Mouse (Mus musculus) midbrain, embryonic 11.5 days (tissue): ENCODE data around the gene Rexo5. TPM values are rescaled to one million over a fixed set of nuclear protein-coding genes. Genes with fewer than 3 reads are reported as not detected.

Source experiments
- ATAC-seq: fragments of 200-750 bp; cut with Nextera tagmentation; 2 replicates; pipeline ENCODE4 v1.8.0; 2017; ENCODE audit warnings: moderate TSS enrichment, moderate library complexity; ENCODE audit not compliant: low FRiP score
- DNase-seq: peaks from one replicate; pipeline ENCODE4 v3.0.0; 2015; ENCODE audit warnings: low spot score; ENCODE audit errors: missing footprints
- H3K27ac ChIP-seq: fragments of 300-500 bp; sonication (generic); 2 replicates; pipeline ENCODE4 v1.5.1; 2014; ENCODE audit warnings: low read depth, low read length
- H3K27me3 ChIP-seq: fragments of 300-500 bp; sonication (generic); 2 replicates; pipeline ENCODE4 v1.6.1; 2014; ENCODE audit warnings: mild to moderate bottlenecking, low read length, moderate library complexity, mixed read lengths; ENCODE audit not compliant: control insufficient read depth, insufficient read depth
- H3K36me3 ChIP-seq: fragments of 300-500 bp; sonication (generic); 2 replicates; pipeline ENCODE4 v1.6.1; 2014; ENCODE audit warnings: mild to moderate bottlenecking, low read length, moderate library complexity, mixed read lengths; ENCODE audit not compliant: control insufficient read depth, insufficient read depth
- H3K4me1 ChIP-seq: fragments of 300-500 bp; sonication (generic); 2 replicates; pipeline ENCODE4 v1.6.1; 2014; ENCODE audit warnings: low read length; ENCODE audit not compliant: control insufficient read depth, insufficient read depth
- H3K4me2 ChIP-seq: fragments of 300-500 bp; sonication (generic); 2 replicates; pipeline ENCODE4 v1.6.1; 2014; ENCODE audit warnings: mild to moderate bottlenecking, moderate library complexity
- H3K4me3 ChIP-seq: fragments of 300-500 bp; sonication (generic); 2 replicates; pipeline ENCODE4 v1.5.1; 2014; ENCODE audit warnings: low read depth, low read length
- H3K9ac ChIP-seq: fragments of 300-500 bp; sonication (generic); 2 replicates; pipeline ENCODE4 v1.6.1; 2014; ENCODE audit warnings: low read length
- H3K9me3 ChIP-seq: fragments of 300-500 bp; sonication (generic); 2 replicates; pipeline ENCODE4 v1.6.1; 2016; ENCODE audit warnings: low read length; ENCODE audit not compliant: control insufficient read depth
- WGBS: fragments of 180-500 bp; shearing (Covaris S2); extraction: QIAGEN DNeasy Blood & Tissue Kit; methylation state at CpG from one replicate; pipeline ENCODE4 v1.1.7; 2014; 5-methylcytosine and 5-hydroxymethylcytosine counted together
- polyA plus RNA-seq: library from polyadenylated mRNA; unstranded; fragments of >200 nt; fragmentation: Nextera tagmentation; extraction: Ambion mirVana; gene quantifications from 2 replicates; pipeline ENCODE4 v1.2.1, GENCODE M21; 2014

The Rexo5 gene
- polyA plus RNA-seq, 1 experiment from 2014 or later = 25.2 TPM

DNA sequence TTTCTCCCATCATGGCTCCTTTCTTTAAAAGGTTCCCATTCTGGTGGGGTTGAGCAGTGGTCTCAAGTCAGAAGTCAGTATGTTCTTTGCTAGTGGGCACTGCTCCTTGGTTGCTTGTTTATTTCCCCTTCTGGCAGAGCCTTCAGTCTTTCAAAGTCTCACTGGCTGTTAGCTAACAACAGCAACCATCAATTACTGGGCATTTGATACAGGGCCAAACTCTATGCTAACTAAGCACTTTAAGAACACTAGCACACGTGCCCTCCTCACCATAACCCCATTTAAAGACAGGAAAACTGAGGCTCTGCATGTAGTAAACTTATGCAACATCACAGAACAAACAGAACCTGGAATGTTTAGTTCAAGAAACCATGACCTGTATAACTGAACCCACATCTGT, 68.4 kb downstream of the Rexo5 start:
- H3K4me2 ChIP-seq = no peak overlapping the region
- peak overlapping the region; percentile 67; the same call in 1 of the 2 replicates for H3K27ac ChIP-seq
- WGBS = 53% methylated on average over 1 of the region's 1 CpGs
- DNase-seq (no peak), ATAC-seq (no peak)
- H3K27me3 ChIP-seq = no peaks in the 10 kb centered on the region
- peaks cover 2% of the 10 kb centered on the region; the same call in 1 of the 2 replicates for H3K36me3 ChIP-seq
- H3K4me3 ChIP-seq = no peak overlapping the region
- no peak overlapping the region for H3K9ac ChIP-seq
- H3K4me1 ChIP-seq = peaks cover 22% of the 10 kb centered on the region
- no peaks in the 10 kb centered on the region for H3K9me3 ChIP-seq

DNA sequence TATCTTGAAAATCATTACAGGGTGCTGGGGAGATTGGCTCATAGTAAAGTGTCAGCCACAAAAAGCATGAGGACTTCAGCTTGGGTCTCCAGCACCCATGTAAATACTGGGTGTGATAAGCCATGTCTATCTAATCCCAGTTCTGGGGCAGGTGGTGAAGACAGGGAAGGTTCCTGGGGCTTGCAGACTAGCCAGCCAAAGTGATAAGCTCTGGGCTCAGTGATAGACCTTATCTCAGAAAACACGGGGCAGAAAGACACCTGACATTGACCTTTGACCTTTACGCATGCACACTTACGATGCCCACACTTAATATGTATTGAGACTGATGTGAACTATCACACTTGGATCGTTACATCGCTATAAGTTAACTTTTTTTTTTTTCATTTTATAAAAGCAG, 70.7 kb downstream of the Rexo5 start:
- Histone ChIP-seq H3K9me3 (no peaks in the 10 kb centered on the region), H3K27me3 (no peaks in the 10 kb centered on the region), H3K4me1 (peaks cover 22% of the 10 kb centered on the region), H3K36me3 (peaks cover under 1% of the 10 kb centered on the region; the same call in 1 of the 2 replicates), H3K4me3 (no peak overlapping the region), H3K9ac (no peak overlapping the region), H3K27ac (no peak overlapping the region), H3K4me2 (no peak overlapping the region)
- WGBS = 91% methylated on average over 5 of the region's 5 CpGs
- ATAC-seq = no peak
- no peak for DNase-seq

DNA sequence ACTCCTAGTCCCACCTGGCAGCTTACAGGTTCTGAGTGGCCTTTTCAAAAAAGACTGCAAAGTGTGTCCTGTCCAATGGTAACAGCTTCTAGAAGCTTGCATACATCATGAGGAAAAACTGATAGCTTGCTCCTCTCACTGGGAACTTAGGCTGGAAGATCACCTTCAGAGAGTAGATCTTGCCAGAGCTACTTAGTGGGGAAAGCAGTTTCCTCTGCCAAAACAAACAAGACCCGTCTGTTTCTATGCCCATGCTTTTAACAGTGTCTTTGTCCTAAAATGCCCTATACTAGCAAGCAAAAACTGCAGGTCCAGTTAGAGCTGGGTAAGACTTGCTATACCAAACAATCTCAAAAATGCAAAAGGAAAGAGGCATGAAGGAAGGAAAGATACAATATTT, 72.3 kb downstream of the Rexo5 start:
- Histone ChIP-seq H3K4me1 (peaks cover 12% of the 10 kb centered on the region), H3K4me2 (no peak overlapping the region), H3K27me3 (no peaks in the 10 kb centered on the region), H3K4me3 (no peak overlapping the region), H3K9me3 (no peaks in the 10 kb centered on the region), H3K27ac (no peak overlapping the region), H3K9ac (no peak overlapping the region), H3K36me3 (no peaks in the 10 kb centered on the region)
- WGBS = 72% methylated on average over 1 of the region's 1 CpGs
- no peak for ATAC-seq
- DNase-seq = no peak

DNA sequence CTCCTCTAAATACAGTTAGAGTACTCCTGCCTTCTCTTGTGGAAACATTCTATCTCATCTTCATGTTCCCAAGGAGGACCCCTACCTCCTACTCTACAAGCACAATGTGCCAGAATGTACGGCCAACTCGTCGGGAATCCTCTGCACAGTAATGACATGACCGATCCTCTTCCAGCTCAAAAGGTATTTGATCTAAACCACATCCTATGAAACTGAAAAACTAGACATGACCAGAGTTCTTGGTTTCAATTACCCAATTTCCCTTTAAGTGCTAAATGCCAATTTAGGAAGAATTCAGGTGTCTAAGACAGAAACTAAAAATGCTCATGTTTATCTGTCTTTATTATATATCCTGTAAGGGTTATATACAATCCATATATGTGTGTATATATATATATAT, 78.4 kb downstream of the Rexo5 start:
- H3K4me2 ChIP-seq = no peak overlapping the region
- H3K9me3 ChIP-seq = no peaks in the 10 kb centered on the region
- H3K27ac ChIP-seq = no peak overlapping the region
- H3K4me1 ChIP-seq = peaks cover 3% of the 10 kb centered on the region; the same call in 1 of the 2 replicates
- ATAC-seq = no peak
- no peaks in the 10 kb centered on the region for H3K27me3 ChIP-seq
- 83% methylated on average over 4 of the region's 4 CpGs for WGBS
- no peaks in the 10 kb centered on the region for H3K36me3 ChIP-seq
- no peak for DNase-seq
- H3K4me3 ChIP-seq = no peak overlapping the region
- no peak overlapping the region for H3K9ac ChIP-seq

DNA sequence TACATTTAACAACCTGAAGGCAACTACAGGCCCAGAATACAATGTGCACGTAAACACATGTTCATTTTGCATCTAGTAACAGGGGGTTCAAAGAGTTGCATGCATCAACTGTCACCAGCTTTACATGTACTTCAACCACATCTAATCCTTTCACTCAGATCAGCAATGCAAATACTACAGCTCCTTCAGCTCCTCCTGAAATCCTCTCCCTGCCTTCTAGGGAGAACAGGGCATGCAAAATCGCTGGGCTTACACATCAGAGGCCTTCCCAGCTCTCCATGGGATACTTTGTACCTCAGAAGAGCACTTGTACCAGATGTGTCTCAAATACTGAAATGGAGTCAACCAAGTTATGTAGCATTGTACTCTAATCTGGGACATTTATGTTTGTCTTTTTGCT, 79.2 kb downstream of the Rexo5 start:
- Histone ChIP-seq H3K4me1 (peaks cover 3% of the 10 kb centered on the region; the same call in 1 of the 2 replicates), H3K27ac (peak overlapping the region; percentile 9; the same call in 1 of the 2 replicates), H3K36me3 (no peaks in the 10 kb centered on the region), H3K4me2 (no peak overlapping the region), H3K27me3 (no peaks in the 10 kb centered on the region), H3K4me3 (no peak overlapping the region), H3K9me3 (no peaks in the 10 kb centered on the region), H3K9ac (no peak overlapping the region)
- ATAC-seq = peak; percentile 55; the same call in 1 of the 2 replicates
- WGBS = 17% methylated on average over 2 of the region's 2 CpGs
- peak; percentile 88 for DNase-seq

DNA sequence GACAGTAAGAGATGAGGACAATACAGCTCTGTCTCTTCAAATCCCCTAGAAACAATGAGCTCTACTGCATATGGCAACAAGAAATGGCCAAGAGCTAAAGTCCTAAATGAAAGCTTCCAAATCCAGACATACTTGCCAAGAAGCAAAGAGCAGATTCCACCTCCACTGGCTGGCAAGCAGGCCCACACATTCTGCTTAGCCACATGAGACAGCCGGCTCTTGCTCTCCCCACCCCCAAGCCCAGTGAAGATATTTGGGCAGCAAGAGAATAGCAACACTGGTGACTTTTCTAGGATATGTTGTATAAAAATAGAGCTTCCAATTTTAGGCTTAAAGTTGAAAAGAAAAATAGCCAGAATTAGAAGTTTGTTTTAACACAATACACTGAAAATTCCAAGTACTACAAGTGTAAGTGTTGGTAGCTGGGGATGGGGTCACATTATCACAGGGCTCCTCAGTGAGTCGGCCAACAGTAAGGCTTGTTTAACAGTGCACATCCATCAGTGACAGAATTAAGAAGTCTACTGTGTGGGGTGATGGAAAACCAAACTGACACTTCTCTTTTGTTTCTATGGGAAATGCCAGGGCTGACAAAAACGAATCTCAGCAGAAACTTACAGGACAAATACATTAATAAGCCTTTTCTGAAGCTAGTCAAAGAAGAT, 82.1 kb downstream of the Rexo5 start:
- H3K27ac ChIP-seq = no peak overlapping the region
- no peak overlapping the region for H3K9ac ChIP-seq
- no peaks in the 10 kb centered on the region for H3K9me3 ChIP-seq
- no peak for DNase-seq
- ATAC-seq = no peak
- H3K27me3 ChIP-seq = no peaks in the 10 kb centered on the region
- H3K36me3 ChIP-seq = no peaks in the 10 kb centered on the region
- H3K4me3 ChIP-seq = no peak overlapping the region
- WGBS = 66% methylated on average over 3 of the region's 3 CpGs
- H3K4me1 ChIP-seq = peaks cover 3% of the 10 kb centered on the region; the same call in 1 of the 2 replicates
- H3K4me2 ChIP-seq = no peak overlapping the region

DNA sequence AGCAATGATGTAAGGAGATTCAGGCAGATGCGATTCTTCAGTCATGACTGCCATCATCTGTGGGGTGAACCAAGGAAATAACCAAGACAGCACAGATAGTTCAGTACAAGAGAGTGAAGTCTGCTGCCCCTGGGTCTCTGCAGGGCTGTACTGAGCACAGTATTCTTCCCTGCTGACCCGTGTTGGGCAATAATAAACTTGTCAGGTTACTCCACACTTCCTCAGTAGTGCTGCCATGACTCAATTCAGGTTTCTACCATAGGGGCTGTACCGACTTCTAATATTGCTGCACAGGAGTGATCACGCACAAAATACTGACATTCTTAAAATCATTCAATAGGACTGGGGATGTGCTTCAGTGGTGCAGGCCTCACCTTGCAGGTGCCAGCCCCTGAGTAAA, 85.4 kb downstream of the Rexo5 start:
- Histone ChIP-seq H3K9ac (no peak overlapping the region), H3K4me3 (no peak overlapping the region), H3K4me1 (no peaks in the 10 kb centered on the region), H3K4me2 (no peak overlapping the region), H3K9me3 (no peaks in the 10 kb centered on the region), H3K27ac (no peak overlapping the region), H3K36me3 (no peaks in the 10 kb centered on the region), H3K27me3 (no peaks in the 10 kb centered on the region)
- 91% methylated on average over 4 of the region's 4 CpGs for WGBS
- ATAC-seq = no peak
- no peak for DNase-seq

DNA sequence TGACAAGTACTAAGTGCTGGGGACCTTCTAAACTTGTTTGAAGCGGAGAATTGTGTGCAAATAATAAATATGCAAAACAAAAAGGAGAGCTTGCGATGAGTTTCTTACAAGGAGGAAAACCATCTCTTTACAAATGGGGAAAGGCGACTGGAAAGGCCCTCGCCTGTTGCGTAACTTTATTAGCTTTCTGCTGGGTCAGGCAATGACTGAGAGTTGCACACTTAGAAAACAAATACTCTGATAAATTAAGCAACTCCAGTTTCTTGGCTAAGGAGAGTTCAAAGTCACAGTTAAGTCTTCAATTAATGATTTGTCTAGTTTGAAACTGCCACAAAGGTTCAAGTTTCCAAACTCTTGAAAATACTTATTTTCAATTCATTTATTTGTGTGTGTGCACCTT, 86.5 kb downstream of the Rexo5 start:
- Histone ChIP-seq H3K9ac (no peak overlapping the region), H3K4me1 (no peaks in the 10 kb centered on the region), H3K9me3 (no peaks in the 10 kb centered on the region), H3K4me2 (no peak overlapping the region), H3K4me3 (no peak overlapping the region), H3K27me3 (no peaks in the 10 kb centered on the region), H3K36me3 (no peaks in the 10 kb centered on the region), H3K27ac (no peak overlapping the region)
- DNase-seq = no peak
- WGBS = 95% methylated on average over 5 of the region's 5 CpGs
- ATAC-seq = no peak

DNA sequence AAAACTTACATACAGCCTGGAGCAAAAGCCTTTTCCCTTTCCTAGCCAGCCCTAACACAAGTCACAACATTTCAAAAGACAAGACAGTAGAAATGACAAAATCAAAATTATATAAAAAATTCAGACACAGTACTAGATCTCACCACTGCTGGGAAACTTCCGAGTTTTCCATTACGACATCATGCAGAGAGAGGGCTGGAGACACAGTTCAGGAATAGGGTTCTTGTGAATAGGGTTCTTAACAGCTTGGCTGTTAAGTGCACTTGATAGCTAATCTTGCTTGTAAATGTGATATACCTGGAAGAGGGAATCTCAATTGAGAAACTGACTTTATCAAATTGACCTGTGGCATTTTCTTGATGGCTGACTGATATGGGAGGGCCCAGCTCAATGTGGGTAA, 87.4 kb downstream of the Rexo5 start:
- WGBS = 87% methylated on average over 2 of the region's 2 CpGs

More for the DNA sequence above, 87.4 kb downstream of the Rexo5 start:
- Histone ChIP-seq H3K27me3 (no peaks in the 10 kb centered on the region), H3K36me3 (no peaks in the 10 kb centered on the region; the same call in 1 of the 2 replicates), H3K4me3 (no peak overlapping the region), H3K4me2 (no peak overlapping the region), H3K9me3 (no peaks in the 10 kb centered on the region), H3K4me1 (no peaks in the 10 kb centered on the region), H3K9ac (no peak overlapping the region), H3K27ac (no peak overlapping the region)
- DNase-seq (no peak), ATAC-seq (no peak)
